Mouse (Mus musculus): ENCODE measurements around the gene Foxk1. TPM values are rescaled to one million over a fixed set of nuclear protein-coding genes. Genes with fewer than 3 reads are reported as not detected.

Foxk1 gene
- 2.3 TPM for polyA plus RNA-seq (2014; fragmentation: Illumina TruSeq; extraction: RNeasy Lipid Tissue Mini Kit (QIAGEN cat#74804); ENCODE audit: low read depth, low replicate concordance)

GRCm38 (mm10) chr5:142400981-142401640 is at the start of gene Foxk1:
TSS of gene Foxk1 (plus strand) at chr5:142401497.

GRCm38 (mm10) chr5:142463461-142464454 is 62.5 kb downstream of the Foxk1 start, which contains the start of gene Ap5z1:
TSS of gene Ap5z1 (plus strand) at chr5:142463944.

Other genes starting within 250 kb of the Foxk1 start
- 0.49 TPM for gene Ap5z1, start 62.4 kb downstream of the Foxk1 start, polyA plus RNA-seq (2014; fragmentation: Illumina TruSeq; extraction: RNeasy Lipid Tissue Mini Kit (QIAGEN cat#74804); ENCODE audit: low read depth, low replicate concordance)
- not detected for gene Papolb, start 128.6 kb downstream of the Foxk1 start, polyA plus RNA-seq (2014; fragmentation: Illumina TruSeq; extraction: RNeasy Lipid Tissue Mini Kit (QIAGEN cat#74804); ENCODE audit: low read depth, low replicate concordance)
- gene Radil, start 149.6 kb downstream of the Foxk1 start, polyA plus RNA-seq (2014; fragmentation: Illumina TruSeq; extraction: RNeasy Lipid Tissue Mini Kit (QIAGEN cat#74804); ENCODE audit: low read depth, low replicate concordance), result not detected
- gene Mmd2, start 207.3 kb downstream of the Foxk1 start, polyA plus RNA-seq (2014; fragmentation: Illumina TruSeq; extraction: RNeasy Lipid Tissue Mini Kit (QIAGEN cat#74804); ENCODE audit: low read depth, low replicate concordance), result 0.89 TPM
- gene Wipi2, start 226.2 kb downstream of the Foxk1 start, polyA plus RNA-seq (2014; fragmentation: Illumina TruSeq; extraction: RNeasy Lipid Tissue Mini Kit (QIAGEN cat#74804); ENCODE audit: low read depth, low replicate concordance), result 21.7 TPM

Data from kidney, adult 10 weeks (tissue).